Mouse (Mus musculus) cortical plate, adult 2 months (tissue): ENCODE data around the gene Clec2e.

Source experiments
- CTCF ChIP-seq: fragments of 200-500 bp; IDR thresholded peaks from 2 replicates; pipeline ENCODE4 v1.5.1; 2011; ENCODE audit warnings: mild to moderate bottlenecking, control low read depth, low read length; ENCODE audit not compliant: insufficient read depth; ENCODE audit errors: extremely low read depth
- POLR2A ChIP-seq: fragments of 200-500 bp; IDR thresholded peaks from 2 replicates; pipeline ENCODE4 v1.6.1; 2011; ENCODE audit warnings: mild to moderate bottlenecking, low read length, control low read depth; ENCODE audit not compliant: insufficient read depth; ENCODE audit errors: extremely low read depth

DNA sequence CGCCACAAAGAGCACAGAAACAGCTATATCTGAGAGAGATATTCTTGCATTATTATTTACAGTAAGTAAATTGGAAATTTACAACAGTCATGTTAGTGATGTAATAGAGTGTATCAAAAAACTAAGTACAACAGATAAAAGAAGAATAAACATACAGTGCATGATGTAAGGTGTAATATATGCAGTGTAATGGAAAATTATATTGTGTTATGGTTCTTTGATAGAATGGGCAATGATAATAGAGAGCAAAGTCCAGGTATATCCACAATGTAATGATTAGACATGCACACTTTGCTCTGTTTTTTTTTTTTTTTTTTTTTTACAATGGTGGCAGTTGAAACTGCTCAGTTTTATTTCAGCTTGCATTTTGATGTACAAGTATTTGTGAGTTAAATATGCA lies 891 bp upstream of the Clec2e start:
- no peak for TF ChIP-seq POLR2A
- TF ChIP-seq CTCF = no peak
